Mouse (Mus musculus): Measurements from ENCODE around the gene Il4ra. TPM values are rescaled to one million over a fixed set of nuclear protein-coding genes. Genes with fewer than 3 reads are reported as not detected.

Gene Il4ra
- 5.5 TPM for polyA plus RNA-seq (2015; fragmentation: Illumina TruSeq; extraction: RNeasy Lipid Tissue Mini Kit (QIAGEN cat#74804); ENCODE audit: low read depth, low replicate concordance)

DNA sequence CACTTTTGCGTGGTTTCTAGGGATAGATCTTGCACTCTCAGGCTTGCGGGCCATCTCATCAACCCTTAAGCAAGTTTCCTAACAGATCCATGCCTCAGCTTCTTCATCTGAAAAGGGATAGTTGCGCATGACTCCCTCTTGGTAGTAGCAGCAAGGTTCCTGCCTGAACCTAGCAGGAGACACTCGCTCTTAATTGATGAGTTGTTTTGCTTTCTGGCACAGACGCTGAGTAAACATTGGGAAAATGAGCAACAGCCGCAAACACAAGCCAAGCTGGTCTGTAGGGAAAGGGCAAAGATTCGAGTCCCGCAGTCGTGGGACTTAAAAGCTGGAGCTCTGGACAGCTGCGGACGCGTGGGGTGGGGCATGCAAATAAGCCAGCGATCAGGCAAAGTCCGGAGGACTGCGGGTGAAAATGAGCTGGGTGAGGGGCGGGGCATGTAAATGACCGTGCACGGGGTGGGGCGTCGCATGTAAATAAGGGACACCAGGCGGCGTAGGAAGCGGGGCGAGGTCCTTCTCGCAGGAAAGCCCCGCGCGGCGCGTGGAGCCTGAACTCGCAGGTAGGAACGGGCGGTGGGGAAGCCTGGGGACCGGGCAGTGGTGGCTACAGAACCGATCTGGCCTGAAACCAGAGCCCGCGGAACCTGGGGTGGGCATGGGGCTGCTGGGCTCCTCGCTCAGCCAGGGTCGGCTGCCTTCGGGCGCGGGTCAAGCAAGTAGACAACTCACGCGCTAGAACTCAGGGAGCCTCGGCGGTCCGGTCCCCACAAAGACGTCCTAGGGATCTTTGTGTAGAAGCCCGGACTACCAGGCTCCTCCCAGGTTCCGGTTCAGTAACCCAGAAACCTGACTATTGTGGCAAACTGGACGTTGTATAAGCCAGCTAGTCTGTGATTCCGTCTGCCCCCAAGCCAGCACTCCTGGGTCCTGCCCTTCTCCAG, at the start of gene Il4ra:
TSS of gene Il4ra (plus strand) at position 355 of the 944 bp plus-strand sequence.

DNA sequence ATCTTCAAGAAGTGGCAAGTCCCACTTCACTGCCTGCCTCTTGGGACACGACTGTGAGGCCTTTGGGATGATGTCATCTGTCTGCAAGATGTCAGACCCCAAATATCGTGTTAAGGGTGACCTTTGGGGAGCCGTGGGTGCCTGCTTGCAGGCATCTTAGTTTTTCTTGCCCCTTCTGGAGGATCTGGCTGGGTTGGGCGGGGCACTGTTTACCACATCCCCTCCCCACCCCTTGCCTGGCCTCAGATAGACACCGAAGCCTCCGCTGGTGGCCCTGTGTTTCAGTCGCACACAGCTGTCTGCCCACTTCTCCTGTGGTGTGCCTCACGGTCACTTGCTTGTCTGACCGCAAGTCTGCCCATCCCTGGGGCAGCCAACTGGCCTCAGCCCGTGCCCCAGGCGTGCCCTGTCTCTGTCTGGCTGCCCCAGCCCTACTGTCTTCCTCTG, 51.3 kb downstream of the Il4ra start, which contains the start of gene Il21r:
TSS of gene Il21r (plus strand) at position 245 of the 447 bp plus-strand sequence.

Other genes starting within 250 kb of the Il4ra start
- gene Kdm8, start 107.4 kb upstream of the Il4ra start, polyA plus RNA-seq (2015; fragmentation: Illumina TruSeq; extraction: RNeasy Lipid Tissue Mini Kit (QIAGEN cat#74804); ENCODE audit: low read depth, low replicate concordance) = 4.7 TPM
- 30.0 TPM for gene Nsmce1, start 60.5 kb upstream of the Il4ra start, polyA plus RNA-seq (2015; fragmentation: Illumina TruSeq; extraction: RNeasy Lipid Tissue Mini Kit (QIAGEN cat#74804); ENCODE audit: low read depth, low replicate concordance)
- gene Il21r, start 51.3 kb downstream of the Il4ra start, polyA plus RNA-seq (2015; fragmentation: Illumina TruSeq; extraction: RNeasy Lipid Tissue Mini Kit (QIAGEN cat#74804); ENCODE audit: low read depth, low replicate concordance) = 1.5 TPM
- 43.3 TPM for gene Gtf3c1, start 155.7 kb downstream of the Il4ra start, polyA plus RNA-seq (2015; fragmentation: Illumina TruSeq; extraction: RNeasy Lipid Tissue Mini Kit (QIAGEN cat#74804); ENCODE audit: low read depth, low replicate concordance)
- 10.5 TPM for gene D430042O09Rik, start 155.8 kb downstream of the Il4ra start, polyA plus RNA-seq (2015; fragmentation: Illumina TruSeq; extraction: RNeasy Lipid Tissue Mini Kit (QIAGEN cat#74804); ENCODE audit: low read depth, low replicate concordance)